Comparison of ENCODE assay signal across 18 mouse cellular contexts in the genomic region with DNA sequence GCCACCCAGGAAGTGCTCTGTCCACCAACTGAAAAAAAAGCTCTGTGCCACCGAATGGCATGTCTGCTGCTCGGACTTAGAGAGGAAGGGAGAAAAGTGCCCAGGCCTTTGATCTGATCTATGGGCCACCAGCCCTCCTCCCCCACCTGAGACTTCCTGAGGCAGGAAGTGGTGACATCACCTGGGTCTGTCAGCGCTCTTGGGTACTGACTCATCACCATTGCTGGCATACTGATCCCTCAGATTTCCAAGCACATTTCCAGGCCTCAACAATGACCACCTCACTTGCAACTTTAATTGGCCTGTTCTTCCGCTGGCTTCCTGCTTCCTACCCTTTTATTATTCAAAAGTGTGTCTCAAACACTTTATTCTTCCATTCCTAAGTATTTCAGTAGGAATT. TPM values are rescaled to one million over a fixed set of nuclear protein-coding genes. Genes with fewer than 3 reads are reported as not detected.
DNase-seq lines count a peak whose midpoint lies in the region; ATAC-seq lines count a peak whose summit lies in the region.
"Had no signal": no experiment of that assay in that cellular context is flagged by ENCODE, and none has a peak within 500 bp of the region (broad histone marks: within the 10 kb centered on the region; RNA-seq: fewer than 3 reads in every experiment).

No protein-coding gene starts in this region.

- H3K27me3 ChIP-seq in kidney, embryonic 15.5 days: no peaks in the 10 kb centered on the region
- no peaks in the 10 kb centered on the region for H3K27me3 ChIP-seq in hindbrain, embryonic 13.5 days
- no peaks in the 10 kb centered on the region for H3K27me3 ChIP-seq in forebrain, embryonic 14.5 days (replicated peaks; ENCODE audit: control insufficient read depth, insufficient read depth, low read length)
- H3K27me3 ChIP-seq: limb, embryonic 15.5 days; stomach, embryonic 15.5 days had no signal

- H3K9me3 ChIP-seq in kidney, embryonic 15.5 days (replicated peaks): no peaks in the 10 kb centered on the region
- H3K9me3 ChIP-seq in hindbrain, embryonic 13.5 days: no peaks in the 10 kb centered on the region
- no peaks in the 10 kb centered on the region for H3K9me3 ChIP-seq in forebrain, embryonic 14.5 days (replicated peaks; ENCODE audit: control insufficient read depth, low read length)
- H3K9me3 ChIP-seq: limb, embryonic 15.5 days; stomach, embryonic 15.5 days had no signal

- WGBS in kidney, embryonic 15.5 days: 70% methylated on average over 4 of the region's 4 CpGs
- 87% methylated on average over 4 of the region's 4 CpGs for WGBS in hindbrain, embryonic 13.5 days
- WGBS in forebrain, embryonic 14.5 days: 79% methylated on average over 4 of the region's 4 CpGs

- no peak overlapping the region for H3K27ac ChIP-seq in kidney, embryonic 15.5 days
- no peak overlapping the region for H3K27ac ChIP-seq in hindbrain, embryonic 13.5 days
- no peak overlapping the region for H3K27ac ChIP-seq in forebrain, embryonic 14.5 days (ENCODE audit: low read depth, low read length)
- H3K27ac ChIP-seq: limb, embryonic 15.5 days; stomach, embryonic 15.5 days had no signal

- H3K9ac ChIP-seq in kidney, embryonic 15.5 days: no peak overlapping the region
- no peak overlapping the region for H3K9ac ChIP-seq in hindbrain, embryonic 13.5 days
- H3K9ac ChIP-seq in forebrain, embryonic 14.5 days (ENCODE audit: low read length): no peak overlapping the region
- H3K9ac ChIP-seq: limb, embryonic 15.5 days; stomach, embryonic 15.5 days had no signal

- no peaks in the 10 kb centered on the region for H3K36me3 ChIP-seq in kidney, embryonic 15.5 days
- H3K36me3 ChIP-seq in hindbrain, embryonic 13.5 days: no peaks in the 10 kb centered on the region
- H3K36me3 ChIP-seq in forebrain, embryonic 14.5 days (ENCODE audit: control insufficient read depth, insufficient read depth, low read length): no peaks in the 10 kb centered on the region
- H3K36me3 ChIP-seq: limb, embryonic 15.5 days; stomach, embryonic 15.5 days had no signal

- no peak overlapping the region for H3K4me2 ChIP-seq in kidney, embryonic 15.5 days
- H3K4me2 ChIP-seq in hindbrain, embryonic 13.5 days: no peak overlapping the region
- no peak overlapping the region for H3K4me2 ChIP-seq in forebrain, embryonic 14.5 days (ENCODE audit: low read length)
- H3K4me2 ChIP-seq: limb, embryonic 15.5 days; stomach, embryonic 15.5 days had no signal

- no peak for DNase-seq in kidney, postnatal 25 days
- DNase-seq in CD4-positive helper T cell, adult 2 months (ENCODE audit: low read depth, low spot score): peak; percentile 3
- DNase-seq in Muller cell, postnatal 12 days (ENCODE audit: inconsistent ontology term): peak; percentile 42
- peak; percentile 6 for DNase-seq in induced T-regulatory cell, adult 2 months (ENCODE audit: low read depth)
- no peak for DNase-seq in forebrain, embryonic 14.5 days (ENCODE audit: low spot score)
- DNase-seq: cerebellum, postnatal 25 days; heart, adult 11 months; heart, postnatal 4 days; kidney, adult 8-10 months; right cerebral cortex, adult 18-20 months had no signal

- peak; percentile 33; the same call in 1 of the 2 replicates for ATAC-seq in kidney, embryonic 15.5 days (replicated peaks; ENCODE audit: low FRiP score)
- no peak for ATAC-seq in hindbrain, embryonic 13.5 days (ENCODE audit: low FRiP score)
- no peak for ATAC-seq in forebrain, embryonic 14.5 days
- no peak for ATAC-seq in granulocyte monocyte progenitor cell, adult 5-6 weeks (replicated peaks; ENCODE audit: poor library complexity, severe bottlenecking)
- ATAC-seq: forebrain, embryonic 16.5 days; midbrain, embryonic 16.5 days had no signal

- H3K4me1 ChIP-seq in kidney, embryonic 15.5 days: 0 out of 2 replicates have a peak, but pooled peaks cover 2% of the 10 kb centered on the region
- no peaks in the 10 kb centered on the region for H3K4me1 ChIP-seq in hindbrain, embryonic 13.5 days (replicated peaks)
- no peaks in the 10 kb centered on the region for H3K4me1 ChIP-seq in forebrain, embryonic 14.5 days (ENCODE audit: control insufficient read depth, insufficient read depth, low read length)
- H3K4me1 ChIP-seq: limb, embryonic 15.5 days; stomach, embryonic 15.5 days had no signal

- no peak overlapping the region for H3K4me3 ChIP-seq in kidney, embryonic 15.5 days (replicated peaks)
- no peak overlapping the region for H3K4me3 ChIP-seq in hindbrain, embryonic 13.5 days
- no peak overlapping the region for H3K4me3 ChIP-seq in forebrain, embryonic 14.5 days (ENCODE audit: low read depth, low read length)
- H3K4me3 ChIP-seq: erythroblast, embryonic 14.5 days; limb, embryonic 15.5 days; stomach, embryonic 15.5 days had no signal

RNA-seq across cellular contexts. Expression of a gene that starts 26.0 kb away (rescaled TPM):
- polyA plus RNA-seq in kidney, embryonic 15.5 days (2015; fragmentation: Nextera tagmentation; extraction: Ambion mirVana): 8.6 and 8.9 TPM in 2 replicates
- 2.7 and 3.2 TPM in 2 replicates for polyA plus RNA-seq in hindbrain, embryonic 13.5 days (2015; fragmentation: Nextera tagmentation; extraction: Ambion mirVana)
- polyA plus RNA-seq in forebrain, embryonic 14.5 days (2014; fragmentation: Nextera tagmentation; extraction: Ambion mirVana): 2.3 and 3.7 TPM in 2 replicates
- 0.41 and 2.0 TPM in 2 replicates for total RNA-seq in granulocyte monocyte progenitor cell, adult 5-6 weeks (2014; fragmentation: Nextera tagmentation)
- total RNA-seq in granulocyte monocyte progenitor cell, adult 5-6 weeks (2017): 0.77 and 1.5 TPM in 2 replicates

Comparison
In these comparisons a context has a peak if more than half of its experiments do, and no peak if none do; other contexts are left out.
1. DNase-seq: peak in CD4-positive helper T cell, adult 2 months (single experiment), Muller cell, postnatal 12 days (single experiment) and induced T-regulatory cell, adult 2 months (single experiment); none in kidney, postnatal 25 days (0 of 2) and forebrain, embryonic 14.5 days (single experiment).